Mouse (Mus musculus): Measurements from ENCODE around the gene Ap3d1.
A peak's percentile ranks its signal among the peaks of the same experiment; 100 is the strongest.

The Ap3d1 gene

GRCm38 (mm10) chr10:80666837-80667412, 75.1 kb downstream of the Ap3d1 start:
- DNase-seq (ENCODE audit: low read depth, low spot score): no peak

- no peak for DNase-seq (ENCODE audit: low read depth, low spot score)
Measured at GRCm38 (mm10) chr10:80665981-80666733, 75.9 kb downstream of the Ap3d1 start.

- no peak for DNase-seq (ENCODE audit: low read depth, low spot score)
Measured at GRCm38 (mm10) chr10:80665459-80665858, 76.6 kb downstream of the Ap3d1 start.

GRCm38 (mm10) chr10:80665016-80665380, 77.1 kb downstream of the Ap3d1 start:
- no peak for DNase-seq (ENCODE audit: low read depth, low spot score)

- no peak for DNase-seq (ENCODE audit: low read depth, low spot score)
Measured at GRCm38 (mm10) chr10:80664197-80665015, 77.7 kb downstream of the Ap3d1 start.

- no peak for DNase-seq (ENCODE audit: low read depth, low spot score)
Measured at GRCm38 (mm10) chr10:80663485-80664196, 78.4 kb downstream of the Ap3d1 start.

GRCm38 (mm10) chr10:80661149-80661548, 80.9 kb downstream of the Ap3d1 start:
- no peak for DNase-seq (ENCODE audit: low read depth, low spot score)

- DNase-seq (ENCODE audit: low read depth, low spot score): peak; percentile 57
Measured at GRCm38 (mm10) chr10:80659213-80659612, 82.9 kb downstream of the Ap3d1 start.

- no peak for DNase-seq (ENCODE audit: low read depth, low spot score)
Measured at GRCm38 (mm10) chr10:80658841-80659202, 83.2 kb downstream of the Ap3d1 start.

- DNase-seq (ENCODE audit: low read depth, low spot score): no peak
Measured at GRCm38 (mm10) chr10:80658194-80658840, 83.7 kb downstream of the Ap3d1 start.
